Mouse (Mus musculus): ENCODE results near the gene Kdm6b. TPM values are rescaled to one million over a fixed set of nuclear protein-coding genes. Genes with fewer than 3 reads are reported as not detected.
A peak's percentile ranks its signal among the peaks of the same experiment; 100 is the strongest.

The Kdm6b gene
- polyA plus RNA-seq, 1 experiment from 2014 or later, result 23.2 TPM

- peak overlapping the region; percentile 64; the same call in 1 of the 2 replicates for H3K9ac ChIP-seq (ENCODE audit: low read depth, low read length)
- WGBS, result 7% methylated on average over 8 of the region's 8 CpGs
- H3K36me3 ChIP-seq (ENCODE audit: insufficient read depth, low read length), result no peaks in the 10 kb centered on the region
- no peak for TF ChIP-seq CTCF (IDR thresholded peaks at IDR 0.05; ENCODE audit: low read depth)
- ATAC-seq (replicated peaks; ENCODE audit: low FRiP score, low read depth) (no peak), DNase-seq (ENCODE audit: low spot score) (no peak)
- H3K9me3 ChIP-seq (replicated peaks; ENCODE audit: low read length), result no peaks in the 10 kb centered on the region
- H3K27ac ChIP-seq, result peak overlapping the region; percentile 99
- peak overlapping the region; percentile 95 for H3K4me2 ChIP-seq (ENCODE audit: low read length)
- H3K4me1 ChIP-seq (replicated peaks; ENCODE audit: insufficient read depth, low read length), result peaks cover 42% of the 10 kb centered on the region
- H3K4me3 ChIP-seq (replicated peaks; ENCODE audit: low read depth, low read length), result peak overlapping the region; percentile 73
- H3K27me3 ChIP-seq (ENCODE audit: insufficient read depth, low read length), result no peaks in the 10 kb centered on the region
Measured at GRCm38 (mm10) chr11:69416921-69417448, 3.5 kb upstream of the Kdm6b start.

DNA sequence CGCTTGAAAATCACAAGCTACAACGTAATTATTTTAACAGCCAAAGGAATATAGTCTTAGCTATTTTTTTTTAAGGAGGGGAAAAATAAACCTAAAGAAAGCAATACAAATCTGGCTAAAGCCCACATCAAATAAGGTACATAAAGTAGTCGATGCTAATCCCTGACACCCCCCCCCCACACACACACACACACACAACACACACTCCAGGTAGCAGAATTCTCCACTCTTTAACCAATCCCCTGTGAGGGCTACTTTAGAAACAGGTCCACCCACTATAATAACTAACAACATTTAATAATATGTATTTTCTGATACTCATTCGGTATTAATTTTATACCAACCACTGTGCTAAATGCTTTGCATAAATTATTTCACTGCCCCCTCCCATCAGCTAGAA is 3.0 kb upstream of the Kdm6b start:
- Histone ChIP-seq H3K9me3 (replicated peaks; ENCODE audit: low read length) (no peaks in the 10 kb centered on the region), H3K27me3 (ENCODE audit: insufficient read depth, low read length) (no peaks in the 10 kb centered on the region), H3K27ac (peak overlapping the region; percentile 99), H3K36me3 (ENCODE audit: insufficient read depth, low read length) (no peaks in the 10 kb centered on the region), H3K4me2 (ENCODE audit: low read length) (peak overlapping the region; percentile 95), H3K4me1 (replicated peaks; ENCODE audit: insufficient read depth, low read length) (peaks cover 45% of the 10 kb centered on the region), H3K9ac (ENCODE audit: low read depth, low read length) (peak overlapping the region; percentile 48), H3K4me3 (replicated peaks; ENCODE audit: low read depth, low read length) (peak overlapping the region; percentile 73)
- ATAC-seq (replicated peaks; ENCODE audit: low FRiP score, low read depth), result no peak
- no peak for DNase-seq (ENCODE audit: low spot score)
- under 1% methylated on average over 4 of the region's 4 CpGs for WGBS
- no peak for TF ChIP-seq CTCF (IDR thresholded peaks at IDR 0.05; ENCODE audit: low read depth)

- H3K27me3 ChIP-seq (ENCODE audit: insufficient read depth, low read length), result no peaks in the 10 kb centered on the region
- H3K9ac ChIP-seq (ENCODE audit: low read depth, low read length), result peak overlapping the region; percentile 90
- H3K4me3 ChIP-seq (replicated peaks; ENCODE audit: low read depth, low read length), result peak overlapping the region; percentile 73
- ATAC-seq (replicated peaks; ENCODE audit: low FRiP score, low read depth) (no peak), DNase-seq (ENCODE audit: low spot score) (peak; percentile 86)
- no peaks in the 10 kb centered on the region for H3K36me3 ChIP-seq (ENCODE audit: insufficient read depth, low read length)
- H3K9me3 ChIP-seq (replicated peaks; ENCODE audit: low read length), result no peaks in the 10 kb centered on the region
- H3K27ac ChIP-seq, result peak overlapping the region; percentile 99
- H3K4me2 ChIP-seq (ENCODE audit: low read length), result peak overlapping the region; percentile 95
- no peak for TF ChIP-seq CTCF (IDR thresholded peaks at IDR 0.05; ENCODE audit: low read depth)
- WGBS, result under 1% methylated on average over 14 of the region's 25 CpGs
- peaks cover 45% of the 10 kb centered on the region for H3K4me1 ChIP-seq (replicated peaks; ENCODE audit: insufficient read depth, low read length)
Measured at GRCm38 (mm10) chr11:69415668-69416451, 2.4 kb upstream of the Kdm6b start.

DNA sequence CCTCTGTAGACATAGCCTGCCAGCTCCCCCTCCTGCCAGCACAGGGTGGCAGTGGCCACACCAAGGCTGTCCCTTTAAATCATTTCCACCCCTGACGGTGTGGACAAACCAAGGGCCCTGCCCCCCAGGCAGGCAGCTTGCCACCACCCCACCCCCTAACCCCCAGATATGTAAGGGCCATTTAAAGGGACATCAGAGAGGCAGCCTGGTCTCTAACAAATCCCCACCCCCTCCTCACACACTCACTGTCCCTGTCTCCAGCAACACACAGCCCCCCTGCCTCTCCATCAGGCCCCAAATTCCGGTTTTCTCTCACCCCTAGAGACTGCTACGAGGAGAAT is 1.8 kb upstream of the Kdm6b start:
- H3K27ac ChIP-seq, result peak overlapping the region; percentile 99
- H3K27me3 ChIP-seq (ENCODE audit: insufficient read depth, low read length), result no peaks in the 10 kb centered on the region
- H3K4me2 ChIP-seq (ENCODE audit: low read length), result peak overlapping the region; percentile 95
- DNase-seq (ENCODE audit: low spot score) (peak; percentile 79), ATAC-seq (replicated peaks; ENCODE audit: low FRiP score, low read depth) (peak; percentile 5; the same call in 1 of the 2 replicates)
- TF ChIP-seq CTCF (IDR thresholded peaks at IDR 0.05; ENCODE audit: low read depth), result peak; percentile 38; the same call in 1 of the 2 replicates
- H3K36me3 ChIP-seq (ENCODE audit: insufficient read depth, low read length), result no peaks in the 10 kb centered on the region
- 0% methylated on average over 3 of the region's 3 CpGs for WGBS
- H3K9me3 ChIP-seq (replicated peaks; ENCODE audit: low read length), result no peaks in the 10 kb centered on the region
- H3K4me1 ChIP-seq (replicated peaks; ENCODE audit: insufficient read depth, low read length), result peaks cover 45% of the 10 kb centered on the region
- H3K4me3 ChIP-seq (replicated peaks; ENCODE audit: low read depth, low read length), result peak overlapping the region; percentile 73
- H3K9ac ChIP-seq (ENCODE audit: low read depth, low read length), result peak overlapping the region; percentile 90

GRCm38 (mm10) chr11:69414421-69415326 is 1.2 kb upstream of the Kdm6b start:
- H3K4me1 ChIP-seq (replicated peaks; ENCODE audit: insufficient read depth, low read length), result peaks cover 44% of the 10 kb centered on the region
- DNase-seq (ENCODE audit: low spot score), result no peak
- no peak for ATAC-seq (replicated peaks; ENCODE audit: low FRiP score, low read depth)
- no peaks in the 10 kb centered on the region for H3K9me3 ChIP-seq (replicated peaks; ENCODE audit: low read length)
- 14% methylated on average over 4 of the region's 4 CpGs for WGBS
- H3K9ac ChIP-seq (ENCODE audit: low read depth, low read length), result peak overlapping the region; percentile 90
- peak overlapping the region; percentile 99 for H3K27ac ChIP-seq
- H3K4me2 ChIP-seq (ENCODE audit: low read length), result peak overlapping the region; percentile 95
- no peaks in the 10 kb centered on the region for H3K27me3 ChIP-seq (ENCODE audit: insufficient read depth, low read length)
- TF ChIP-seq CTCF (IDR thresholded peaks at IDR 0.05; ENCODE audit: low read depth), result no peak
- H3K4me3 ChIP-seq (replicated peaks; ENCODE audit: low read depth, low read length), result peak overlapping the region; percentile 73
- no peaks in the 10 kb centered on the region for H3K36me3 ChIP-seq (ENCODE audit: insufficient read depth, low read length)

GRCm38 (mm10) chr11:69412548-69412947 is 927 bp downstream of the Kdm6b start:
- H3K9me3 ChIP-seq (replicated peaks; ENCODE audit: low read length), result no peaks in the 10 kb centered on the region
- H3K9ac ChIP-seq (ENCODE audit: low read depth, low read length), result peak overlapping the region; percentile 35; the same call in 1 of the 2 replicates
- H3K4me2 ChIP-seq (ENCODE audit: low read length), result peak overlapping the region; percentile 98; the same call in 1 of the 2 replicates
- peaks cover 5% of the 10 kb centered on the region for H3K36me3 ChIP-seq (ENCODE audit: insufficient read depth, low read length)
- WGBS, result 52% methylated on average over 7 of the region's 7 CpGs
- ATAC-seq (replicated peaks; ENCODE audit: low FRiP score, low read depth) (no peak), DNase-seq (ENCODE audit: low spot score) (no peak)
- H3K4me1 ChIP-seq (replicated peaks; ENCODE audit: insufficient read depth, low read length), result peaks cover 48% of the 10 kb centered on the region
- H3K4me3 ChIP-seq (replicated peaks; ENCODE audit: low read depth, low read length), result no peak overlapping the region
- H3K27ac ChIP-seq, result peak overlapping the region; percentile 99; the same call in 1 of the 2 replicates
- TF ChIP-seq CTCF (IDR thresholded peaks at IDR 0.05; ENCODE audit: low read depth), result no peak
- H3K27me3 ChIP-seq (ENCODE audit: insufficient read depth, low read length), result no peaks in the 10 kb centered on the region
